Mouse (Mus musculus) bone marrow, adult 2 months (tissue): ENCODE measurements around the gene Wbp11.

Source experiments
- CTCF ChIP-seq: fragments of 200-500 bp; IDR thresholded peaks from 2 replicates; pipeline ENCODE4 v1.5.1; 2011; ENCODE audit warnings: low read length, control low read depth; ENCODE audit not compliant: control insufficient read depth, insufficient read depth
- POLR2A ChIP-seq: fragments of 200-500 bp; IDR thresholded peaks from 2 replicates; pipeline ENCODE4 v1.6.1; 2011; ENCODE audit warnings: low read depth, mild to moderate bottlenecking, control low read depth, low read length, borderline replicate concordance; ENCODE audit not compliant: control insufficient read depth

- TF ChIP-seq CTCF (no peak), POLR2A (no peak)
Observed at GRCm38 (mm10) chr6:136800710-136801109, 27.3 kb downstream of the Wbp11 start.
